ENCODE assay signal across 12 mouse cellular contexts in genomic region chr5:121926543-121926814, GRCm38 (mm10).
DNase-seq lines count a peak whose midpoint lies in the region; ATAC-seq and TF ChIP-seq lines count a peak whose summit lies in the region.
"Had no signal": no experiment of that assay in that cellular context is flagged by ENCODE, and none has a peak within 500 bp of the region (broad histone marks: within the 10 kb centered on the region; RNA-seq: fewer than 3 reads in every experiment).

No protein-coding gene starts in this region.

- no peak overlapping the region for H3K4me3 ChIP-seq in kidney, postnatal 0 days (replicated peaks; ENCODE audit: low read depth, low read length)
- H3K4me3 ChIP-seq in kidney, embryonic 14.5 days (ENCODE audit: low read length), result no peak overlapping the region
- no peak overlapping the region for H3K4me3 ChIP-seq in limb, embryonic 14.5 days (replicated peaks; ENCODE audit: low read length)
- no peak overlapping the region for H3K4me3 ChIP-seq in heart, embryonic 11.5 days (ENCODE audit: low read depth, low read length)
- H3K4me3 ChIP-seq: limb, embryonic 13.5 days; megakaryocyte, embryonic 14.5 days had no signal

- H3K36me3 ChIP-seq in kidney, postnatal 0 days (ENCODE audit: insufficient read depth, low read length), result no peaks in the 10 kb centered on the region
- no peaks in the 10 kb centered on the region for H3K36me3 ChIP-seq in kidney, embryonic 14.5 days (ENCODE audit: control insufficient read depth, insufficient read depth, low read length)
- H3K36me3 ChIP-seq in limb, embryonic 14.5 days (ENCODE audit: control insufficient read depth, insufficient read depth, low read length), result no peaks in the 10 kb centered on the region
- no peaks in the 10 kb centered on the region for H3K36me3 ChIP-seq in heart, embryonic 11.5 days (ENCODE audit: control insufficient read depth, insufficient read depth, low read length)
- H3K36me3 ChIP-seq: limb, embryonic 13.5 days had no signal

- WGBS in kidney, postnatal 0 days, result 18% methylated on average over 2 of the region's 2 CpGs
- 13% methylated on average over 2 of the region's 2 CpGs for WGBS in kidney, embryonic 14.5 days
- WGBS in limb, embryonic 14.5 days, result 8% methylated on average over 2 of the region's 2 CpGs
- 10% methylated on average over 2 of the region's 2 CpGs for WGBS in heart, embryonic 11.5 days (ENCODE audit: insufficient replicate concordance)

- no peak overlapping the region for H3K4me2 ChIP-seq in kidney, postnatal 0 days (ENCODE audit: low read length)
- H3K4me2 ChIP-seq in kidney, embryonic 14.5 days (replicated peaks; ENCODE audit: low read depth, low read length), result no peak overlapping the region
- no peak overlapping the region for H3K4me2 ChIP-seq in limb, embryonic 14.5 days (replicated peaks; ENCODE audit: low read depth, low read length, severe bottlenecking)
- H3K4me2 ChIP-seq in heart, embryonic 11.5 days, result no peak overlapping the region
- H3K4me2 ChIP-seq: limb, embryonic 13.5 days had no signal

- H3K27ac ChIP-seq in kidney, postnatal 0 days, result no peak overlapping the region
- no peak overlapping the region for H3K27ac ChIP-seq in kidney, embryonic 14.5 days (ENCODE audit: low read depth, low read length)
- H3K27ac ChIP-seq in limb, embryonic 14.5 days (replicated peaks; ENCODE audit: low read depth, low read length), result no peak overlapping the region
- H3K27ac ChIP-seq in heart, embryonic 11.5 days (ENCODE audit: low read depth, low read length), result no peak overlapping the region
- H3K27ac ChIP-seq: limb, embryonic 13.5 days had no signal

- peak; percentile 46 for DNase-seq in kidney, postnatal 0 days (ENCODE audit: low spot score)
- peak; percentile 28 for DNase-seq in A20 (ENCODE audit: low read depth, low spot score)
- peak; percentile 62 for DNase-seq in R1 (ENCODE audit: low read depth, low spot score)
- peak; percentile 63 for DNase-seq in limb, embryonic 14.5 days (ENCODE audit: low spot score)
- no peak for DNase-seq in spleen, adult 18-20 months
- DNase-seq: gastrocnemius, postnatal 36 days; right cerebral cortex, postnatal 14 days had no signal

- no peaks in the 10 kb centered on the region for H3K9me3 ChIP-seq in kidney, postnatal 0 days (replicated peaks; ENCODE audit: low read length)
- no peaks in the 10 kb centered on the region for H3K9me3 ChIP-seq in kidney, embryonic 14.5 days (ENCODE audit: control insufficient read depth, low read length)
- no peaks in the 10 kb centered on the region for H3K9me3 ChIP-seq in limb, embryonic 14.5 days (ENCODE audit: control insufficient read depth, low read length)
- H3K9me3 ChIP-seq in heart, embryonic 11.5 days (replicated peaks; ENCODE audit: control insufficient read depth, low read length), result no peaks in the 10 kb centered on the region
- H3K9me3 ChIP-seq: limb, embryonic 13.5 days; megakaryocyte, embryonic 14.5 days had no signal

- H3K27me3 ChIP-seq in kidney, postnatal 0 days (ENCODE audit: insufficient read depth, low read length), result peaks cover 9% of the 10 kb centered on the region; the same call in 1 of the 2 replicates
- peaks cover 10% of the 10 kb centered on the region for H3K27me3 ChIP-seq in kidney, embryonic 14.5 days (ENCODE audit: control insufficient read depth, insufficient read depth, low read length)
- peaks cover 33% of the 10 kb centered on the region for H3K27me3 ChIP-seq in limb, embryonic 14.5 days (ENCODE audit: control insufficient read depth, insufficient read depth, low read length)
- peaks cover 30% of the 10 kb centered on the region for H3K27me3 ChIP-seq in heart, embryonic 11.5 days (ENCODE audit: control insufficient read depth, insufficient read depth, low read length)

- no peak for TF ChIP-seq CTCF in kidney, postnatal 0 days (IDR thresholded peaks at IDR 0.05; ENCODE audit: low read depth)

- H3K9ac ChIP-seq in kidney, postnatal 0 days (ENCODE audit: low read depth, low read length), result no peak overlapping the region
- no peak overlapping the region for H3K9ac ChIP-seq in kidney, embryonic 14.5 days (ENCODE audit: low read depth, low read length)
- no peak overlapping the region for H3K9ac ChIP-seq in limb, embryonic 14.5 days (ENCODE audit: low read depth, low read length, severe bottlenecking)
- no peak overlapping the region for H3K9ac ChIP-seq in heart, embryonic 11.5 days (ENCODE audit: low read depth, low read length)
- H3K9ac ChIP-seq: limb, embryonic 13.5 days had no signal

- 0 out of 2 replicates have a peak, but pooled peaks cover 5% of the 10 kb centered on the region for H3K4me1 ChIP-seq in kidney, postnatal 0 days (replicated peaks; ENCODE audit: insufficient read depth, low read length)
- H3K4me1 ChIP-seq in kidney, embryonic 14.5 days (ENCODE audit: control insufficient read depth, insufficient read depth, low read length), result no peaks in the 10 kb centered on the region
- no peaks in the 10 kb centered on the region for H3K4me1 ChIP-seq in limb, embryonic 14.5 days (ENCODE audit: control insufficient read depth, insufficient read depth, low read length)
- no peaks in the 10 kb centered on the region for H3K4me1 ChIP-seq in heart, embryonic 11.5 days (ENCODE audit: control insufficient read depth, insufficient read depth, low read length)
- H3K4me1 ChIP-seq: megakaryocyte, embryonic 14.5 days had no signal

- no peak for ATAC-seq in kidney, postnatal 0 days (replicated peaks; ENCODE audit: low FRiP score, low read depth)
- no peak for ATAC-seq in kidney, embryonic 14.5 days (ENCODE audit: low FRiP score, low TSS enrichment)
- no peak for ATAC-seq in limb, embryonic 14.5 days (ENCODE audit: low FRiP score, low read depth)
- ATAC-seq in heart, embryonic 11.5 days (replicated peaks; ENCODE audit: insufficient number of reproducible peaks, low FRiP score, low TSS enrichment), result no peak
- ATAC-seq: Patski had no signal

- no peak for TF ChIP-seq POLR2A in limb, embryonic 14.5 days (IDR thresholded peaks at IDR 0.05; ENCODE audit: borderline replicate concordance, extremely low read depth, insufficient read depth, insufficient read length)

Comparison
In these comparisons a context has a peak if more than half of its experiments do, and no peak if none do; other contexts are left out.
1. DNase-seq: peak in kidney, postnatal 0 days (single experiment), A20 (single experiment), R1 (single experiment) and limb, embryonic 14.5 days (single experiment); none in spleen, adult 18-20 months (0 of 2).